Mouse (Mus musculus) midbrain, embryonic 14.5 days (tissue): Measurements from ENCODE around the gene Cylc2. TPM values are rescaled to one million over a fixed set of nuclear protein-coding genes. Genes with fewer than 3 reads are reported as not detected.

Source experiments
- ATAC-seq: fragments of 200-750 bp; cut with Nextera tagmentation; 2 replicates; pipeline ENCODE4 v1.8.0; 2017; ENCODE audit warnings: moderate number of reproducible peaks, moderate library complexity; ENCODE audit not compliant: low FRiP score, low TSS enrichment
- DNase-seq: peaks from one replicate; pipeline ENCODE4 v3.0.0-alpha.2; 2015
- H3K27ac ChIP-seq: fragments of 300-500 bp; sonication (generic); replicated peaks from 2 replicates; pipeline ENCODE4 v1.5.1; 2014; ENCODE audit warnings: mild to moderate bottlenecking, low read depth, low read length, moderate library complexity
- H3K27me3 ChIP-seq: fragments of 300-500 bp; sonication (generic); 2 replicates; pipeline ENCODE4 v1.6.1; 2014; ENCODE audit warnings: low read length, control low read depth, mixed read lengths; ENCODE audit not compliant: control insufficient read depth, insufficient read depth
- H3K36me3 ChIP-seq: fragments of 300-500 bp; sonication (generic); 2 replicates; pipeline ENCODE4 v1.6.1; 2014; ENCODE audit warnings: low read length, control low read depth; ENCODE audit not compliant: control insufficient read depth, insufficient read depth
- H3K4me1 ChIP-seq: fragments of 300-500 bp; sonication (generic); 2 replicates; pipeline ENCODE4 v1.6.1; 2014; ENCODE audit warnings: mild to moderate bottlenecking, antibody characterized with exemption, low read length, control low read depth; ENCODE audit not compliant: control insufficient read depth, insufficient read depth
- H3K4me2 ChIP-seq: fragments of 300-500 bp; sonication (generic); 2 replicates; pipeline ENCODE4 v1.6.1; 2014; ENCODE audit warnings: mild to moderate bottlenecking, low read length, moderate library complexity
- H3K4me3 ChIP-seq: fragments of 300-500 bp; sonication (generic); replicated peaks from 2 replicates; pipeline ENCODE4 v1.5.1; 2014; ENCODE audit warnings: low read depth, low read length
- H3K9ac ChIP-seq: fragments of 300-500 bp; sonication (generic); replicated peaks from 2 replicates; pipeline ENCODE4 v1.6.1; 2014; ENCODE audit warnings: mild to moderate bottlenecking, low read length, moderate library complexity
- H3K9me3 ChIP-seq: fragments of 300-500 bp; sonication (generic); 2 replicates; pipeline ENCODE4 v1.6.1; 2016; ENCODE audit warnings: low read length, control low read depth, mixed read lengths; ENCODE audit not compliant: control insufficient read depth
- WGBS: fragments of 180-500 bp; shearing (Covaris S2); extraction: QIAGEN DNeasy Blood & Tissue Kit; methylation state at CpG from one replicate; pipeline ENCODE4 v1.1.7; 2014; 5-methylcytosine and 5-hydroxymethylcytosine counted together
- polyA plus RNA-seq: library from polyadenylated mRNA; unstranded; fragments of >200 nt; fragmentation: Nextera tagmentation; extraction: Ambion mirVana; gene quantifications from 2 replicates; pipeline ENCODE4 v1.2.1, GENCODE M21; 2014

The Cylc2 gene
- not detected in 2 replicates for polyA plus RNA-seq

DNA sequence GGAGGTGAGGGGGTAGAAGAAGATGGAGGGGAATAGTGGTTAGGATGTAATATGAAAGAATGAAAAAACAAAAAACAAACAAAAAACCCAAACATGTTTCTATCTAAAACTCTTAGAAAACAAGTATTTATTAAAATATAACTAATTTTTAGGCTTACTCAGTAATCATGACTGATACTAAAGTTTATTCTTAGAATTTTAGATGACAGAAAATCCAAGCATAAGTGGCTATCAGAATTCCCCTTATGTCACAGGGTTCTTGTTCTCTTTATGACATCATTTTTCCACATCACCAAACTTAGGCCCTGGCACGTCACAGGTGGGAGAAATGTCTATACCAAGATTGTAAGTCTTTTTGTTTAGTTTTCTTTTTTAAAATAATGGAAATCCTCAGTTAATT lies at the start of gene Cylc2:
Gene Cylc2, plus strand, starts transcription at position 301 of the 400 bp plus-strand sequence.
- WGBS: 87% methylated on average over 1 of the region's 1 CpGs

More for the DNA sequence above, at the start of gene Cylc2:
- H3K4me3 ChIP-seq: no peak within 1 kb of the TSS
- ATAC-seq (no peak), DNase-seq (no peak)
- no peaks in the 10 kb centered on the region for H3K36me3 ChIP-seq
- H3K4me2 ChIP-seq: no peak within 1 kb of the TSS
- no peak within 1 kb of the TSS for H3K9ac ChIP-seq
- no peaks in the 10 kb centered on the region for H3K4me1 ChIP-seq
- H3K27ac ChIP-seq: no peak within 1 kb of the TSS
- H3K9me3 ChIP-seq: no peaks in the 10 kb centered on the region
- no peaks in the 10 kb centered on the region for H3K27me3 ChIP-seq
